Mouse (Mus musculus): ENCODE results near the gene Atp11b. TPM values are rescaled to one million over a fixed set of nuclear protein-coding genes. Genes with fewer than 3 reads are reported as not detected.

Atp11b gene
- polyA plus RNA-seq, 1 experiment from 2014 or later: 31.0 TPM

GRCm38 (mm10) chr3:35732778-35733147 lies 21.1 kb upstream of the Atp11b start:
- Histone ChIP-seq H3K4me3 (no peak overlapping the region), H3K4me1 (no peaks in the 10 kb centered on the region), H3K36me3 (replicated peaks) (no peaks in the 10 kb centered on the region), H3K27ac (replicated peaks) (no peak overlapping the region), H3K9me3 (no peaks in the 10 kb centered on the region), H3K27me3 (replicated peaks; ENCODE audit: low read depth, poor library complexity, severe bottlenecking) (no peaks in the 10 kb centered on the region)
- no peak for DNase-seq (ENCODE audit: low spot score)

DNA sequence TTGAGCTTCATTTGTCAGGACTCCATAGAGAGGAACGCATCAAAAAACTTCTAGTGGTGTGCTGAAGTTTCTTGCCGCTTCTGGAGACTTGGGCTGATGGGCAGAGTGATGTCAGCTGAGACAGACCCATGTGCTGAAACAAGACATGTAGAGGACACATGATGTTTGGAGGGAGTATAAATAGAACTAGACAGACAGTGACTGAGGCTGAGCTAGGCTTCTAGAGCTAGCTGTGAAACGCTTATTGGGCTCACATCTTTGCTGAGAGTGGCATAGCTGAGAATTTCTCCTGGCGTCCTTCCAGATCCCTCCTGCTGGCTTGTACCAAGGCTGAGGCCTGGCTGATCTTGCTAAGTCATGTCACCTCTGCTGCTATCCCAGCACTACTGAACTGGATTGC lies 19.4 kb upstream of the Atp11b start:
- H3K27me3 ChIP-seq (replicated peaks; ENCODE audit: low read depth, poor library complexity, severe bottlenecking): no peaks in the 10 kb centered on the region
- no peaks in the 10 kb centered on the region for H3K36me3 ChIP-seq (replicated peaks)
- no peak overlapping the region for H3K4me3 ChIP-seq
- no peak overlapping the region for H3K27ac ChIP-seq (replicated peaks)
- no peaks in the 10 kb centered on the region for H3K4me1 ChIP-seq
- no peak for DNase-seq (ENCODE audit: low spot score)
- WGBS: 87% methylated on average over 4 of the region's 4 CpGs
- no peaks in the 10 kb centered on the region for H3K9me3 ChIP-seq

- H3K4me1 ChIP-seq: no peaks in the 10 kb centered on the region
- no peak for DNase-seq (ENCODE audit: low spot score)
- 84% methylated on average over 3 of the region's 3 CpGs for WGBS
These were observed 15.8 kb upstream of the Atp11b start for GRCm38 (mm10) chr3:35738071-35738470.

GRCm38 (mm10) chr3:35745010-35745409 lies 8.9 kb upstream of the Atp11b start:
- 68% methylated on average over 4 of the region's 4 CpGs for WGBS
- H3K36me3 ChIP-seq (replicated peaks): no peaks in the 10 kb centered on the region
- H3K9me3 ChIP-seq: no peaks in the 10 kb centered on the region
- H3K27ac ChIP-seq (replicated peaks): no peak overlapping the region
- no peaks in the 10 kb centered on the region for H3K27me3 ChIP-seq (replicated peaks; ENCODE audit: low read depth, poor library complexity, severe bottlenecking)
- DNase-seq (ENCODE audit: low spot score): no peak
- H3K4me3 ChIP-seq: no peak overlapping the region
- H3K4me1 ChIP-seq: no peaks in the 10 kb centered on the region

More at GRCm38 (mm10) chr3:35738071-35738470, 15.8 kb upstream of the Atp11b start:
- Histone ChIP-seq H3K9me3 (no peaks in the 10 kb centered on the region), H3K4me3 (no peak overlapping the region), H3K27ac (replicated peaks) (no peak overlapping the region), H3K36me3 (replicated peaks) (no peaks in the 10 kb centered on the region), H3K27me3 (replicated peaks; ENCODE audit: low read depth, poor library complexity, severe bottlenecking) (no peaks in the 10 kb centered on the region)

DNA sequence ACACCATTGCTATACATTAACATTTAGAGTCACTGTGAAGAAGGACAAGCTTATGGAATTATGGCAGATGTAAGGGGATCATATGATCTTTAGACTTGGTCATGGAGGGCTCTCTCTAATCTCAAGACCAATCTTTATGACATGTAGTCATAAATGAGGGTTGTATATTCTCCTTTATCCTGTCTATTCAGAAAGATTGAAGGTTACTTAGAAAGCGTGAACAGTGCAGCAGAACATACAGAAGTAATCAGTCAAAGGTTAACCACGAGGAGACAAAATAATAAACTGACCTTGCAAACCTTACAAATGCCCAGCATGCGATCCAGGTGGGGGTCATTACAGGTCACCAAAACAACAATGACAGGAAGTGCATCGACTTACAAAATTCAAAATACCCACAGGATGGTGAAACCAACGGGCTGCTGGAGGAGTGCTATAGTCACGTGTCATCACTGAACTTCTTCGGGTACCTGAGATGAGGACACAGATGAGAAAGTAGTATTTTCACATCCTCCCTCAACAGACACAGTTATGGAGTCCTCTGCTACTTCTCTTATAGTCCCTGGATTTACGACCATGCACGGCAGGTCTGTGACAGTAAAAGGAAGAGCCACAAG lies 7.0 kb upstream of the Atp11b start:
- Histone ChIP-seq H3K36me3 (replicated peaks) (no peaks in the 10 kb centered on the region), H3K4me1 (no peaks in the 10 kb centered on the region), H3K27me3 (replicated peaks; ENCODE audit: low read depth, poor library complexity, severe bottlenecking) (no peaks in the 10 kb centered on the region), H3K9me3 (no peaks in the 10 kb centered on the region), H3K4me3 (no peak overlapping the region), H3K27ac (replicated peaks) (no peak overlapping the region)
- 67% methylated on average over 9 of the region's 9 CpGs for WGBS
- DNase-seq (ENCODE audit: low spot score): no peak

GRCm38 (mm10) chr3:35750286-35750685 lies 3.6 kb upstream of the Atp11b start:
- Histone ChIP-seq H3K4me1 (peaks cover 3% of the 10 kb centered on the region), H3K4me3 (no peak overlapping the region), H3K27me3 (replicated peaks; ENCODE audit: low read depth, poor library complexity, severe bottlenecking) (no peaks in the 10 kb centered on the region), H3K27ac (replicated peaks) (no peak overlapping the region), H3K9me3 (no peaks in the 10 kb centered on the region), H3K36me3 (replicated peaks) (no peaks in the 10 kb centered on the region)
- DNase-seq (ENCODE audit: low spot score): no peak
- WGBS: 57% methylated on average over 5 of the region's 5 CpGs

DNA sequence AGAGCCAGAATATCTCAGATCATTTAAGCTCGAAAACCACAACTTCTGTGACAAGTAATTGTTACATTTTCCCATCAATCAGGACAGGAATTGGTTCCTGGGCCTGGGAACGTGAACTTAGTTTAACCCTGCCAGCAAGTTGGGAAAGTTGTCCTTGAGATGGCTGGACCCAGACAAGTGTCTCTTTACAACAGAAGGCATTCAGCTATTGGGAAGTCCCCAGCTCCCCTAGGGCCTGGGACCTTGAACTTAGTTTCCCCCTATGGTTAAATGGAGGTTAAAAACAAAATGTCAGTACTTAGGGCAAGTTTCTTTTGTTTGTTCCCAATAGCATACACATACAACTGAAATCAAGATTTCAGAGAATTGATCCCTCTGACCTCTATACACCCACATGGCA lies 2.2 kb upstream of the Atp11b start:
- no peaks in the 10 kb centered on the region for H3K9me3 ChIP-seq
- no peaks in the 10 kb centered on the region for H3K27me3 ChIP-seq (replicated peaks; ENCODE audit: low read depth, poor library complexity, severe bottlenecking)
- 66% methylated on average over 2 of the region's 2 CpGs for WGBS
- no peak overlapping the region for H3K27ac ChIP-seq (replicated peaks)
- DNase-seq (ENCODE audit: low spot score): no peak
- no peaks in the 10 kb centered on the region for H3K36me3 ChIP-seq (replicated peaks)
- no peak overlapping the region for H3K4me3 ChIP-seq
- H3K4me1 ChIP-seq: peaks cover 9% of the 10 kb centered on the region

- Histone ChIP-seq H3K4me1 (no peaks in the 10 kb centered on the region), H3K27ac (replicated peaks) (no peak overlapping the region), H3K36me3 (replicated peaks) (no peaks in the 10 kb centered on the region), H3K27me3 (replicated peaks; ENCODE audit: low read depth, poor library complexity, severe bottlenecking) (no peaks in the 10 kb centered on the region), H3K4me3 (no peak overlapping the region), H3K9me3 (no peaks in the 10 kb centered on the region)
- WGBS: 76% methylated on average over 4 of the region's 4 CpGs
- no peak for DNase-seq (ENCODE audit: low spot score)
These were observed 8.8 kb downstream of the Atp11b start for GRCm38 (mm10) chr3:35762735-35763134.

DNA sequence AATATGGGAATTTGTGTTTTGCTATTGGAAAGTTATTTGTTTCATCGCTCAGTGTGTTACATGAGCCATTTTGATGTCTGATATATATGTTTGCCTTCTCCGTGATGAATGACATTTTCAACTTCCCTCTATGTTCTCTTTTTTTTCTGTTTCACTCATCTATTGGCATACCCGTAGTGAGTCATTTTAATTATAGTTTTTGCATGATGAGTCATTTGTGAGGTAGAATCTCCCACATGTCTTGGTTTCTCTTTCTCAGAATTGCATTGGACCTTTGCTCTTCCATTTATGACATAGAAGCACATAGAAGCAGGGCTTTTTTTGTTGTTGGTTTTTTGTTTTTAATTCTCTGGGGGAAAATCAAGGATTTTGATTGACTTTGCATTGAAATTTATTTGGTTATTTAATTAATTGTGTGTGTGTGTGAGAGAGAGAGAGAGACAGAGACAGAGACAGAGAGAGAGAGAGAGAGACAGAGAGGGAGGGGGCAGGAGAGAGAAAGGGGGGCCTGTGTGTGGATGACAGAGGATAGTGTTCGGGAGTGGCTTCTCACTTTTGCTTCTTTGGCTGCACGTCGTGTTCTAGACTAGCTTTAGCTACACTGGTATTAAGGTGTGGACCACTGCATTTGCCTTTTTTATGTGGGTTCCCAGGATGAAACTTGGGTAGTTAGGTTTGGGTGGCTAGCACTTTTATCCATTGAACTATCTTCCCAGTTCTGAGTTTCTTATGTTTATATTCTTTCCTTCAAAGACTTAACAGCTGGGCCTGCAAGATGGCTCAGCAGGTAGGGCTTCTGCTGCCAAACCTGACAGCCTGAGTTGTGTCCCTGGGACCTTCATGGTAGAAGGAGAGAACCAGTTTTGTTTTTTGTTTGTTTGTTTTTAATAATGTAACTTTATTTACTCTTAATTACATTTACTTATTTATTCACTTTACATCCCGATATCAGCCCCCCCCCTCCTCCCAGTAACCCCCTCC lies 11.0 kb downstream of the Atp11b start:
- no peak for DNase-seq (ENCODE audit: low spot score)
- Histone ChIP-seq H3K27me3 (replicated peaks; ENCODE audit: low read depth, poor library complexity, severe bottlenecking) (no peaks in the 10 kb centered on the region), H3K9me3 (peaks cover 4% of the 10 kb centered on the region; the same call in 1 of the 2 replicates), H3K4me1 (no peaks in the 10 kb centered on the region), H3K36me3 (replicated peaks) (peaks cover 5% of the 10 kb centered on the region), H3K4me3 (no peak overlapping the region), H3K27ac (replicated peaks) (no peak overlapping the region)
- 85% methylated on average over 7 of the region's 7 CpGs for WGBS

- DNase-seq (ENCODE audit: low spot score): no peak
- Histone ChIP-seq H3K4me3 (no peak overlapping the region), H3K9me3 (no peaks in the 10 kb centered on the region), H3K27ac (replicated peaks) (no peak overlapping the region), H3K36me3 (replicated peaks) (no peaks in the 10 kb centered on the region), H3K27me3 (replicated peaks; ENCODE audit: low read depth, poor library complexity, severe bottlenecking) (no peaks in the 10 kb centered on the region), H3K4me1 (no peaks in the 10 kb centered on the region)
- WGBS: 82% methylated on average over 3 of the region's 3 CpGs
These were observed 25.8 kb downstream of the Atp11b start for GRCm38 (mm10) chr3:35779748-35780147.

- H3K27me3 ChIP-seq (replicated peaks; ENCODE audit: low read depth, poor library complexity, severe bottlenecking): no peaks in the 10 kb centered on the region
- no peak overlapping the region for H3K4me3 ChIP-seq
- no peak overlapping the region for H3K27ac ChIP-seq (replicated peaks)
- no peaks in the 10 kb centered on the region for H3K9me3 ChIP-seq
- H3K36me3 ChIP-seq (replicated peaks): peaks cover 46% of the 10 kb centered on the region
- 94% methylated on average over 2 of the region's 2 CpGs for WGBS
- DNase-seq (ENCODE audit: low spot score): no peak
- no peaks in the 10 kb centered on the region for H3K4me1 ChIP-seq
These were observed 48.1 kb downstream of the Atp11b start for GRCm38 (mm10) chr3:35802040-35802439.

- 90% methylated on average over 3 of the region's 3 CpGs for WGBS
- no peaks in the 10 kb centered on the region for H3K27me3 ChIP-seq (replicated peaks; ENCODE audit: low read depth, poor library complexity, severe bottlenecking)
- H3K4me3 ChIP-seq: no peak overlapping the region
- no peaks in the 10 kb centered on the region for H3K9me3 ChIP-seq
- H3K4me1 ChIP-seq: no peaks in the 10 kb centered on the region
- no peak overlapping the region for H3K27ac ChIP-seq (replicated peaks)
- peaks cover 34% of the 10 kb centered on the region for H3K36me3 ChIP-seq (replicated peaks)
- DNase-seq (ENCODE audit: low spot score): no peak
These were observed 66.0 kb downstream of the Atp11b start for GRCm38 (mm10) chr3:35819887-35820286.

GRCm38 (mm10) chr3:35822036-35822435 lies 68.1 kb downstream of the Atp11b start:
- H3K36me3 ChIP-seq (replicated peaks): peaks cover 26% of the 10 kb centered on the region
- no peaks in the 10 kb centered on the region for H3K4me1 ChIP-seq
- no peaks in the 10 kb centered on the region for H3K9me3 ChIP-seq
- no peak overlapping the region for H3K27ac ChIP-seq (replicated peaks)
- whole genome bisulfite sequencing: 88% methylated on average over 3 of the region's 3 CpGs
- DNase-seq (ENCODE audit: low spot score): no peak
- no peaks in the 10 kb centered on the region for H3K27me3 ChIP-seq (replicated peaks; ENCODE audit: low read depth, poor library complexity, severe bottlenecking)
- no peak overlapping the region for H3K4me3 ChIP-seq
